Mouse (Mus musculus) gastrocnemius, postnatal 4 days (tissue): ENCODE measurements around the gene Ccdc34. TPM values are rescaled to one million over a fixed set of nuclear protein-coding genes. Genes with fewer than 3 reads are reported as not detected.
A peak's percentile ranks its signal among the peaks of the same experiment; 100 is the strongest.

ENCODE experiments used
- DNase-seq, 2 experiments: peaks; one replicate each; pipeline ENCODE4 v3.0.0; 2021 to 2022; ENCODE audit warnings: low spot score in 2 of 2, mixed read lengths in 2 of 2
- long read RNA-seq, 2 experiments: library from polyadenylated mRNA; stranded (forward); transcript quantifications; one replicate each; pipeline ENCODE4 v2.0.0; 2021
- total RNA-seq, 2 experiments: library from RNA; stranded (reverse); gene quantifications; 2 replicates each; pipeline ENCODE4 v1.2.3; 2021

Ccdc34 gene
- total RNA-seq: 10 to 100 TPM; 20.6 to 22.9 TPM
- long read RNA-seq, experiment 1, transcript Ccdc34-201 (6 exons, 2,070 nt): major isoform, 39 of 49 reads
- long read RNA-seq, experiment 1, partial matches to known transcripts: 2 of 49 reads
- long read RNA-seq, experiment 1, other reads (novel, unspliced or antisense): 6 of 49 reads
- long read RNA-seq, experiment 2, transcript Ccdc34-201 (6 exons, 2,070 nt): major isoform, 34 of 45 reads
- long read RNA-seq, experiment 2, partial matches to known transcripts: 4 of 45 reads
- long read RNA-seq, experiment 2, other reads (novel, unspliced or antisense): 7 of 45 reads

GRCm38 (mm10) chr2:110017616-110018505 lies at the start of gene Ccdc34:
Gene Ccdc34, plus strand, starts transcription at chr2:110017817.
- peak; percentile 77 to 93 for DNase-seq

DNA sequence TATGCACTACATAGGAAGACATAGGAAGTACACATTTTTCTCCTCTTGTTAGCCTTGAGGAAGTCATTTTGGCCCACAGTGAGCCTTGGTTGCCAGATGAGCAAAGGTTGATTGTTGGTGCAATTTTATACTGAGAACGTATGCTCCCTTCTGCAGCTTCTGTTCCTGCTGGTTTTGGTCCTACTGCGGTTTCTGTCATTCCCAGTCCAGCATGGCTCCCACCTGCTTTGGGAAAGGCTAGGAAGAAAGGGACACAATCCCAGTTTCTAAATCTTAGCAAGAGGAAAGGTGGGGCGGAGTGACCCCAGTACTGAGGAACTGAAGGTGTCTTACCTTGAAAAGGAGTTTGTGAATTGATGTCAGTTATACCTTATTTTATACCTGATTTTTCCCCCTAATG lies 48.2 kb upstream of the Ccdc34 start:
- DNase-seq: no peak

- no peak for DNase-seq
These were observed 47.6 kb upstream of the Ccdc34 start for GRCm38 (mm10) chr2:109969926-109970532.

DNA sequence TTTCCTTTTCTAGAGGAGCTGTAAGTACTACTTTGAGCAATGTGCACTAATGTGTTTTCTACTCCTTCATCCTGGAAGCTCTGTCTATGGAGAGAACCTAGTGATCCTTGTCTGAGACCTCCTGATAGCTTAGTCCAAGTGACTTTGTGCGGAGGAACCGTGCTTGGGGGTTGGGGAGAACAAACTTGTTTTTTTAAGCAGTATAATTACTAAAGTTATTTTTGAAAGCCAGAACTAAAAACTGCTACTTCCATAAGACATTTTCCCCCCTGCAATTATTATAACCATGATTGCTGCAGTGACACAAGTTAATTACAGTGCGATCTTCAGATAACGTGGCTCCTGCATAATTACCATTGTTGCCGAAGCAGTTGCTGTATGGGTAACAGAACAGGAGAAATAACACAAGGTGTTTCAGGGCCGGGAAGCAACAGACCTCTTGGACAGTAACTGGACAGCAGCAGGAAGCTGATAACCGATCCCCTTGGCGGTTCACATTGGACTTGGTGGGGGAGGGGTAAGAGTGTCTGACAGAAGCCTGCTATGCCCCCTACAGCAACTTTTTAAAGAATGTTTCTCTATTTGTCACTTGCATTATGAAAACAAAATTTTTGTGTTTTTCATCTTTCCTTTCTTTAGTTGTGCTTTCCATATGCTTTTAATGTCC lies 46.7 kb upstream of the Ccdc34 start:
- DNase-seq: no peak

DNA sequence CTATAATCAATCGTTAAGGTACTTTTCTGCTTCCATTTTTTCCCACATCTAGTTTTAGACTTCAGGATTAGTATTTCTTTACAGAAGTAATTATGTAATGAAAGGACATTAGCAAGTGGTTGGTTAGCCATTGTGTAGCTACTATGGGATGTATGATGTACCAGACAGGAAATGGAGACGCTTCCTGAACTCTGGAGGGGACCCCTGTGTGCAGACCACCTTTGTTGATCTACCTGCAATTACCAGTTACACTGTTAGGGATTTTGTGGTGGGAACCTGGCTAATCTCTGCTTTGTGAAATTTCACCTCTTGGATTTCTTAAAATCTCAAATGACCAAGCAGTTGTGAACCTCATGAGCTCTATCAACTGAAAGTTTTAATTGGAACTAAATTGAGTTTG lies 45.3 kb upstream of the Ccdc34 start:
- DNase-seq: no peak

DNA sequence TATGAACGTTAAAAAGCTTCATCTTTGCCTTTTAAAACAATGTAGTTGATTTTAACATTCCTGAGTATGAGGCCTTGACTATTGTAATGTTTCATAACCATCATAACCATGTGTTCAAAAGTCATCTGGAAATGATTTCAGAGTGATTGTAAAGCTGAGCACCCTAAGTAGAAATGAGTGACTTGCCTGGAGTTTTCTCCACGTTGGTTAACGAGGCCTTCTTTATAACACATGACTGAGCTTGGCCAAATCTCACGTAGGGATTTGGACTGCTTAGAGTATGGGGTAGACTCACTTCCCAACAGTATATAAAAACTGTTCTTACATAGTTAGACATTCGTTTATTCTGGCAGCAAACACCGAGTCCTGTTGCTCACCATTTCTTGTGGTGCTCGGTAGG lies 44.7 kb upstream of the Ccdc34 start:
- DNase-seq: no peak

GRCm38 (mm10) chr2:109974807-109975206 lies 42.8 kb upstream of the Ccdc34 start:
- no peak for DNase-seq

- no peak for DNase-seq
These were observed 41.4 kb upstream of the Ccdc34 start for GRCm38 (mm10) chr2:109976181-109976580.

DNA sequence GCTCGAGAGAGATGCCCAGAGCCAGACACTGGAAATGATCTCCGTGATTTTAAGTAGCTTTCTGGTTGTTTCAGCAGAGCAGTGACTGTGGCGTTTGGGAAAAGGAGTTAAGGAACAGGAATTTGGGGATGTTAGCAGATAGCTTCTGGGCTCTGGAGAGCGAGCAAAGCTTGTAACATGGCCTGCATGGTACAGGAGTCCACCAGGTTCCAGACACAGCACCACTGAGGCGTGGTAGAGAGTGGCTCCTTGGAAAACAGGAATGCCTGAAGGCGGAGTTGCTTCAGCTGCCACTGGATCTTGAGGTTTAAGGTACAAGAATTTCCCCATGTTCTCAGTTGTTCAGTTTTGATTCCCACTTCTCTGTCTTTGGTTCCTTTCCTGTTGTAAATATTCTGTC lies 40.3 kb upstream of the Ccdc34 start:
- DNase-seq: no peak

DNA sequence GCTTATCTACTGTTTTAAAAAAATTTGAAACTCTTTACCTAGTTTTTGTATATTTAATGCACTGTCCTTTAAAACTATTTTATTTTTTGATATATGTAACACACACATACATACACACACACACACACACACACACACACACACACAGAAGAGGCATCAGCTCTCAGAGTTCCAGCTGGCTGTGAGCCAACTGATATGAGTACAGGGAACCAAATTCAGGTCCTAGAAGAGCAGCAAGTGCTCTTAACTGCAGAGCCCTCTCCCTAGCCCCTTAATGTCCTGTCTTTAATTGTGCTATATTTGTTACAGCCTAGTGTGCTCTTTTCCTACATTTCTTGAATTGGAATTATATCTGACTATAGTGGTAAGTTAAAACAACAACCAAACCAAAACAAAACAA lies 38.4 kb upstream of the Ccdc34 start:
- DNase-seq: no peak

DNA sequence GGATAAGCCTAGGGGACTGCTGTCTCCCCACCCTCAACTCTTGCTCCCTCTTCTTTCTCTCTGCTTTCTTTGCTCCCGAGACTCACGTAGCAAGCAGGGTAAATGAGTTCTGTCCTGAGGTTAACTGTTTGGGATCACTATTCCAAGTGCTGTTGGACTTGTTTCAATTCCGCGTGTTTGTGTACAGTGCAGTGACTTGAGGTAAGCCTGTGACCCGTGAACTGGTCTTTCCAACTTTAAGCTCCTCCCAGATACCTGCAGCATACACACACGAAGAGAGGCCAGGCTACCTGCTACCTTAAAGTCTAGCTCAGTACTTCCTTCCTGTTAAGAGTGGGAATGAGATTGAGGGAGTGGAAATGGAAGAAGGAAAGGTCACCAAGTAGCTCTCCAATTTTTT lies 34.2 kb upstream of the Ccdc34 start:
- DNase-seq: no peak

DNA sequence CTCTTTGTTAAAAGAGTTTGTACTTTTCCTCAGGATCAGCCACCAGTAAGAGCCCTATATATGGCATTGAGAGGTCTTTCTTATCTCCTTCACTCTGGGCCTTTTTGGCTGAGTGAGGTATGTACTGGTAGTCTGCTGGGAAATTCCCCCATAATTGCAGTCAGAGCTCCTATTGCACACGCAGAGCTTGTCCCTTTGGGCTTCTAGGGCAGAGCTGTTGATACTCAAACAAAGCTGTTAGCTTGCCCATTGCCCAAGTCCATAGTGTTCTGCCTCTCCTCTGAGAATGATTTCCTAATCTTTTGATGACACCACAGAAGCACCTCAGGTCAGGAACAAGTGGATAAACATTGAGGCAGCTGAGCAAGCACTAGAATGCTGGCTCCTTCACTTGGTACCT lies 32.7 kb upstream of the Ccdc34 start:
- DNase-seq: no peak

DNA sequence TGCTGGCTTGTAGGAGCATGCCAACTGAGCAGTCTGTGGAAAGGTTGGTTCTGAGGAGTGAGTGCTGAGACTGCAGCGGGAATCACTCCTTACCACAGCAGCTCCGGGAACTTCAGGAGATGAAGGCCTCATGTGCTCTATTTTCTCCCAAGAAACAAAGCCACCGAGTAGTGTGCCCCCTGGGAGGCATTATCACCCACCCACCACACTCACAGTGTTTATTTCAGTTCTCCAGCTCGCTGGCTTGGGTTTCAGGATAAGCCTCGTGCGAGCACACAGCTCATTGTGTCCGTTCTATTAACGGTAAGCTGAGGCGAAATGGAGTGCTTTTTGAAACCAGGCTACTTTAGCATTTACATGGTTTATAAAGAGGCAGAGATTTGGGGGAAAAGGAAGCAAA lies 32.1 kb upstream of the Ccdc34 start:
- no peak for DNase-seq

DNA sequence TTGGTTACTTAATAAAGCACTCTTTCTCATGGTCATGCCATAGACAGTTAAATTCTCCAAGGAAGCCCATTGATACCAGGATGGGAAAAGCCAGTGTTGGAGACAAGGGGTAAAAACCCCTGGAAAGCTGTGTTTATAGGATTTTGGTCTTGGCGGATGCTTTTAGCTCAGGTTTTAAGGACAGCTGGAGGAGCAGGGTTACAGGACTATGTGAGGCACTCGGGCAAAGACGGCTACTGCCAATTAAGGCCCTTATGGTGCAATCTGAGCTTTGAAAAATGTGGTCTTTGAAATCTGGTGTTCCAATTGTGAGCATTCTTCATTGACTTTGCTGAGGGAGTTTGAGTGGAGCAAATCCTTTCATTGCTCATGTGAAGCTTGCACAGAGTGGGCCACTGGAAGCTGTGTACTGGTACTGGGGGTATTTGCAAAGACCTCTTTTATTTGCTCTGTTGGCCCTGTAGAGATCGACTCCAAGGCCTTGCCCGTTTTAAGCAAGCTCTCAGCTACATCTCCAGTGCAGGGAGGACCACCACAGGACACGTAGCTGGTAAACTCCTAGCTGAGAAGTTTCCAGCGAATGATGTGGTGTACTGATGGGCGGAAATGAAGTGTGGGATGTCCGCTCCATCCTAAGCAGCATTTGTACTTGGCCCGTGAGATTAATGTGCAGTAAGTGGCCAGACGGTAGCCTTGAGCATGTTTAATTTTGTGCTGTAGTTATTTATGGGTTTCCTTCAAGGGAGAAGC lies 31.4 kb upstream of the Ccdc34 start:
- DNase-seq: no peak

GRCm38 (mm10) chr2:109987946-109988345 lies 29.7 kb upstream of the Ccdc34 start:
- DNase-seq: no peak

- no peak for DNase-seq
These were observed 28.4 kb upstream of the Ccdc34 start for GRCm38 (mm10) chr2:109989196-109989595.

GRCm38 (mm10) chr2:109989679-109990473 lies 27.7 kb upstream of the Ccdc34 start:
- DNase-seq: no peak

DNA sequence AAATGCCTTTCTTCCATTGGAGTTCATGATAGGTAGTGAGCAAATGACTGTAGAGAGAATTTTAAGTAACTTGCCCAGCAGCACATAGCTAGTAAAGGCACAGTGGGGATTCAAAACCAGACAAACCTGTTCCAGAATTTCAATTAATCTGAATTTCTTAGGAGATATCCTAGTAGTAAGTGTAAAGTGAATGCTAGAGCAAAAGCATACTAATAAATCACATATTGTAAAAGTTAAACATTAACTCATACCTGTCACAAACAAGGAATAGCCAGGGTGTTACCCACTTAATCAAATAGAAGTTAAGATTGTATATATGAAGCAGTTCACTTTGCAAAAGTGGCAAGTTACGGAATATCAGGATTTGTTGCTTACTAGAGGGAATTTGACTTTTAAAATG lies 25.9 kb upstream of the Ccdc34 start:
- DNase-seq: no peak

- DNase-seq: no peak
These were observed 25.1 kb upstream of the Ccdc34 start for GRCm38 (mm10) chr2:109992448-109993073.

DNA sequence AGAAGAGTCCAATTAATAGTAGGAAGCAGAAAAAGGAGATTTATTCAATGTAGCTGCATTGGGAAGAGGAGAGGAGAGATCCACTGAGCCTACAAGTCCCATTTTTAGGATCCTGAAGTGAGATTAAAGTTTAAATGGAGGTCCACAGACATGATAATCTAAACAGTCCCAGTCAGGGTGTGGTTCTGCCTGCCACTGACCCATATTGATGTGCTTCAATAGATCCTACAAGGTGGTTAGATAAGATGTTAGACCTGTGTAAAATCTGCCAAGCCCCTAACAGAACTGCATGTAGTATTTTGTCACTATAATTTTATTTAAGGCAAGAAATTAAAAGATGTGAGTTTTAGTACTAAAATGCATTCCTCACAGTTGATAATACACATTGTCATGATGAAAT lies 24.2 kb upstream of the Ccdc34 start:
- no peak for DNase-seq
